Mouse (Mus musculus) embryonic facial prominence, embryonic 11.5 days (tissue): ENCODE measurements around the gene Mfap4. TPM values are rescaled to one million over a fixed set of nuclear protein-coding genes. Genes with fewer than 3 reads are reported as not detected.

Experiments
- ATAC-seq: fragments of 200-750 bp; cut with Nextera tagmentation; replicated peaks from 2 replicates; pipeline ENCODE4 v1.8.0; 2017; ENCODE audit warnings: low read depth; ENCODE audit not compliant: insufficient number of reproducible peaks, low FRiP score, low TSS enrichment
- DNase-seq: peaks from one replicate; pipeline ENCODE4 v3.0.0-alpha.2; 2015; ENCODE audit warnings: low spot score
- H3K27ac ChIP-seq: fragments of 300-500 bp; sonication (generic); replicated peaks from 2 replicates; pipeline ENCODE4 v1.5.1; 2014; ENCODE audit warnings: mild to moderate bottlenecking, low read depth, low read length, control low read depth
- H3K27me3 ChIP-seq: fragments of 300-500 bp; sonication (generic); 2 replicates; pipeline ENCODE4 v1.6.1; 2014; ENCODE audit warnings: mild to moderate bottlenecking, low read length, moderate library complexity, mixed read lengths; ENCODE audit not compliant: control insufficient read depth, insufficient read depth
- H3K36me3 ChIP-seq: fragments of 300-500 bp; sonication (generic); replicated peaks from 2 replicates; pipeline ENCODE4 v1.6.1; 2014; ENCODE audit warnings: low read depth, mild to moderate bottlenecking, low read length, moderate library complexity, mixed read lengths; ENCODE audit not compliant: control insufficient read depth, insufficient read depth
- H3K4me1 ChIP-seq: fragments of 300-500 bp; sonication (generic); 2 replicates; pipeline ENCODE4 v1.6.1; 2014; ENCODE audit warnings: low read length, mixed read lengths; ENCODE audit not compliant: control insufficient read depth, insufficient read depth
- H3K4me2 ChIP-seq: fragments of 300-500 bp; sonication (generic); 2 replicates; pipeline ENCODE4 v1.6.1; 2014; ENCODE audit warnings: low read depth, mild to moderate bottlenecking, control low read depth, low read length, moderate library complexity
- H3K4me3 ChIP-seq: fragments of 300-500 bp; sonication (generic); 2 replicates; pipeline ENCODE4 v1.5.1; 2014; ENCODE audit warnings: low read depth, low read length, control low read depth
- H3K9ac ChIP-seq: fragments of 300-500 bp; sonication (generic); replicated peaks from 2 replicates; pipeline ENCODE4 v1.6.1; 2014; ENCODE audit warnings: mild to moderate bottlenecking, control low read depth, low read length
- H3K9me3 ChIP-seq: fragments of 300-500 bp; sonication (generic); replicated peaks from 2 replicates; pipeline ENCODE4 v1.6.1; 2016; ENCODE audit warnings: mild to moderate bottlenecking, low read length, inconsistent platforms, mixed read lengths; ENCODE audit not compliant: control insufficient read depth
- WGBS: fragments of 180-500 bp; shearing (Covaris S2); extraction: QIAGEN DNeasy Blood & Tissue Kit; methylation state at CpG from one replicate; pipeline ENCODE4 v1.1.7; 2014; 5-methylcytosine and 5-hydroxymethylcytosine counted together
- polyA plus RNA-seq: library from polyadenylated mRNA; unstranded; fragments of >200 nt; fragmentation: Nextera tagmentation; extraction: Ambion mirVana; gene quantifications from 2 replicates; pipeline ENCODE4 v1.2.1, GENCODE M21; 2014

The Mfap4 gene
- polyA plus RNA-seq, 1 experiment from 2014 or later = 234 TPM

DNA sequence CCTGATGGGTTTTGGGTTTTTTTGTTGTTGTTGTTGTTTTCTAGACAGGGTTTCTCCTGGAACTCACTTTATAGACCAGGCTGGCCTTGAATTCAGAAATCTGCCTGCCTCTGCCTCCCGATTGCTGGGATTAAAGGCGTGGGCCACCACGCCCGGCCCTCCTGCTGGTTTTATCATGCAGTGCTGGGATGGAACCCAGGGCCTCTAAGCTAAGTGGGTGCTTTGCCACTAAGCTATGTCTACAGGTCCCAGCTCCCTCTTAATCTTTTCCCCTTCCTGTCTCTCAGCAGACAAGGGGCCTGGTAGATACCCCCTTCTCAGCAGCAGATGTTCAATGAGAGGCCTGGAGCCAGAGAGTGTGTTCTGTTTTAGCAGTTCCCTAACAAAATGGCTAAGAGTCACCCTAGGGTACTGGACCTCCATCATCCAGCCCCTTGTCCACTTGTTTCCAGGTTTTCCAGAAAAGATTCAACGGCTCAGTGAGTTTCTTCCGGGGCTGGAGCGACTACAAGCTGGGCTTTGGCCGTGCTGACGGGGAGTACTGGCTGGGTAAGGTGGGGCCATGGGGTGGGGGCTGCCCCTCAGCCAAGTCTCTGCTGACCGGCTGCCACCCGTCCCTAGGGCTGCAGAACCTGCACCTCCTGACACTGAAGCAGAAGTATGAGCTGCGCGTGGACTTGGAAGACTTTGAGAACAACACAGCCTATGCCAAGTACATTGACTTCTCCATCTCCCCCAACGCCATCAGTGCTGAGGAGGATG, 1.4 kb downstream of the Mfap4 start:
- DNase-seq = no peak
- WGBS = 90% methylated on average over 14 of the region's 14 CpGs
- Histone ChIP-seq H3K27me3 (no peaks in the 10 kb centered on the region), H3K27ac (peak overlapping the region; percentile 99), H3K36me3 (peaks cover 16% of the 10 kb centered on the region), H3K4me2 (peak overlapping the region; percentile 87), H3K9ac (peak overlapping the region; percentile 77), H3K9me3 (no peaks in the 10 kb centered on the region), H3K4me3 (peak overlapping the region; percentile 52), H3K4me1 (peaks cover 4% of the 10 kb centered on the region; the same call in 1 of the 2 replicates)
- ATAC-seq = no peak

DNA sequence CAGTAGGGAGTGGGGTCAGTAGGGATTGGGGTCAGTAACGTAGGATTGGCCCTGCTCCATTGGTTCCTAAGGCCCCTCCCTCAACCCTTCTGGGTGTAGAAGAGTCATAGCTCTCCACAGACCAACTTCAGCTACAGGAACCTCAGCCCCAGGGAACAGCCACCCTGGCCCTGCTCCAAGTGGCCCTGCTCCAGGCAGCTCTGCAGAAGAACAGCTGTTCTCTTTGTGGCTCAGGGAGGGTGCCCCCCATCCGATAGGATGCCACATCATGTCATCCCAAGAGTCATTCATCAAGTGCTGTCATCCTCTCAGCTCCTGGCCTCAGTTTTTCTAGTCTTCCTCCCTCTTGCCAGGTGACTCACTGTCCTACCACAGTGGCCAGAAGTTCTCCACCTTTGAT, 2.2 kb downstream of the Mfap4 start:
- Histone ChIP-seq H3K4me1 (peaks cover 4% of the 10 kb centered on the region; the same call in 1 of the 2 replicates), H3K36me3 (peaks cover 16% of the 10 kb centered on the region), H3K27ac (0 out of 2 replicates have a peak overlapping the region, but pooled peaks have one; percentile 44), H3K27me3 (no peaks in the 10 kb centered on the region), H3K4me2 (no peak overlapping the region), H3K9ac (no peak overlapping the region), H3K9me3 (no peaks in the 10 kb centered on the region), H3K4me3 (no peak overlapping the region)
- ATAC-seq (no peak), DNase-seq (no peak)
- 72% methylated on average over 2 of the region's 2 CpGs for WGBS

DNA sequence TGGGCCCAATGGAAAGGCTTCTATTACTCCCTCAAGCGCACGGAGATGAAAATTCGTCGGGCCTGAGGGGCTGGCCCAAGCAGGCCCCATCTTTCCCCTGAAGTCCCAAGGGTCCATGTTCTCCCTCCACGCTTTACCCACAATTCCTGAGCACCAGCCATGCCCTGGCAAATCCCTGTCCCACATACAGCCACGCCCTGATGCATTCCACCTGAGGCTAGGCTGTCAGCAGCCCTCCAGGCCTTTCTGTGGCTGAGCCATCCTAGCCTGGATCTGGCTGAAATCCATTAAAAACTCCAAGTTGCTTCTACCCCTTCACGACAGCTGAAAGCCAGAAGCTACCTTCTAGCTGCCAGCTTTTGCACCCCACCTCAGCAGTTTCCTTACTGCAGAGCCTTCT, 2.7 kb downstream of the Mfap4 start:
- ATAC-seq (no peak), DNase-seq (no peak)
- WGBS = 93% methylated on average over 7 of the region's 7 CpGs
- Histone ChIP-seq H3K9ac (no peak overlapping the region), H3K4me2 (no peak overlapping the region), H3K27ac (no peak overlapping the region), H3K9me3 (no peaks in the 10 kb centered on the region), H3K4me3 (no peak overlapping the region), H3K27me3 (no peaks in the 10 kb centered on the region), H3K4me1 (peaks cover 4% of the 10 kb centered on the region; the same call in 1 of the 2 replicates), H3K36me3 (peaks cover 16% of the 10 kb centered on the region)

DNA sequence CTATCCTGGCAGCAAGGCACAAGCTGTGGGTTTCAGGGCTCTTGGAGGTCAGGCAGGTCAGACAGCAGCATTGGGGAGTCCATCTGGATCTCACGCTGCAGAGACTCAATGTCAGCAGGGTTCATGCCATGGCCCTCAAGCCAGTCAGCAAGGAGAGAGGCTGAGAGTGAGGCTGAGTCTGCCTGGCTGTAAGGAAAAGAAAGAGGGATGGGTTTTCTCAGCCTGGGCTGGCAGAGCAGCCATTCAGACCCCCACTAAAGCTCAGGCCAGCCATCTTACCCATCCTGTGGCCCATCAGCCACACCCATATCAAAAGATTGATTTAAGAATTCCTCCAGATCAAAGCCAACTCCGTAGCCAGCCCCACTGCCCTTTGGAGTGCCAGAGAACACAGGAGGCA, 3.9 kb downstream of the Mfap4 start:
- H3K27me3 ChIP-seq = no peaks in the 10 kb centered on the region
- WGBS = 85% methylated on average over 2 of the region's 2 CpGs
- ATAC-seq (no peak), DNase-seq (no peak)
- no peak overlapping the region for H3K27ac ChIP-seq
- no peaks in the 10 kb centered on the region for H3K9me3 ChIP-seq
- peaks cover 16% of the 10 kb centered on the region for H3K36me3 ChIP-seq
- H3K4me3 ChIP-seq = no peak overlapping the region
- no peak overlapping the region for H3K4me2 ChIP-seq
- peaks cover 4% of the 10 kb centered on the region; the same call in 1 of the 2 replicates for H3K4me1 ChIP-seq
- no peak overlapping the region for H3K9ac ChIP-seq

DNA sequence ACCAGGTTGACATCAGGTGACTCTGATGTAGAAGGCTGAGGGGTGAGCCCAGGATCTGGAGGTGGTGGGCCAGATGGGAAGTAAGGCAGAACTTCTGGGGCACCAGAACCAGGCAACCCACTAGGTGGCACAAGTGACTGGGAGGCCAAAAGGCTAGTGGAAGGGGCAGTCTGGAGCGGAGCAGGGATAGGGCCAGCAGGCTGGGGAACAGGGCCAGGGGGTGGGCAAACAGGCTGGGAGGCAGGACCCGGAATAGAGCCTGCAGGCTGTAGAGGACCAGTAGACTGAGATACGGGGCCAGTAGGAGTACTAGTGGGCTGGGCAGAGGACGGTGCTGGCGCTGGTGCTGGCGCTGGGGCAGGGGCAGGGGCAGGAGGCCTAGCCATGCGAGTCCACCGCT, 4.6 kb downstream of the Mfap4 start:
- H3K4me2 ChIP-seq = no peak overlapping the region; the same call in 1 of the 2 replicates
- no peak overlapping the region for H3K9ac ChIP-seq
- H3K36me3 ChIP-seq = peaks cover 16% of the 10 kb centered on the region
- H3K9me3 ChIP-seq = no peaks in the 10 kb centered on the region
- no peak overlapping the region for H3K27ac ChIP-seq
- H3K27me3 ChIP-seq = no peaks in the 10 kb centered on the region
- no peak for DNase-seq
- WGBS = 97% methylated on average over 8 of the region's 8 CpGs
- no peak overlapping the region for H3K4me3 ChIP-seq
- peaks cover 1% of the 10 kb centered on the region; the same call in 1 of the 2 replicates for H3K4me1 ChIP-seq
- ATAC-seq = no peak

DNA sequence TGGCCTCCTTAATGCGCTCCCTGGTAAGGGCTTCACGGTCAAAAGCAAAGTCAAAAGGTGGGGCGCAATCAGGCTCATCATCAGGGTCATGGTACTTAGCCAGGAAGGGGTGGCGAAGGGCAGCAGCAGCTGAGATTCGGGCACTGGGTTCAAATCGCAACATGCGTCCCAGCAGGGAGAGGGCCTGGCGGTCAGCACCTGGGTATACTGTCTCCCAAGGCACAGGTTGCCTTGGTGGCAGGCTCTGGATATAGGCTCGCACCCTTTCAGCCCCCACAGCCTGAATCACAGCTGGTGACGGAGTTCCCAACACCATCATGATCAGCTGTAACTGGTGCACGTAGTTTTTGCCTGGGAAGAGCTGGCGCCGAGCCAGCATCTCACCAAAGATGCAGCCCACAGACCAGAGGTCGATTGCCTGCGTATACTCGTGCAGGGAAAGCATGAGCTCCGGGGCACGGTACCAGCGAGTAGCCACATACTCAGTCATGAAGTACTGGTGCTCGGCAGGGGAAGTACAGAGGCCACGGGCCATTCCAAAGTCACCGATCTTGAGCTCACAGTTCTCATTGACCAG, 5.8 kb downstream of the Mfap4 start:
- Histone ChIP-seq H3K4me3 (no peak overlapping the region), H3K9ac (no peak overlapping the region), H3K36me3 (peaks cover 16% of the 10 kb centered on the region), H3K27ac (no peak overlapping the region), H3K4me1 (no peaks in the 10 kb centered on the region), H3K27me3 (no peaks in the 10 kb centered on the region), H3K4me2 (no peak overlapping the region), H3K9me3 (no peaks in the 10 kb centered on the region)
- no peak for DNase-seq
- ATAC-seq = no peak
- 94% methylated on average over 22 of the region's 22 CpGs for WGBS

DNA sequence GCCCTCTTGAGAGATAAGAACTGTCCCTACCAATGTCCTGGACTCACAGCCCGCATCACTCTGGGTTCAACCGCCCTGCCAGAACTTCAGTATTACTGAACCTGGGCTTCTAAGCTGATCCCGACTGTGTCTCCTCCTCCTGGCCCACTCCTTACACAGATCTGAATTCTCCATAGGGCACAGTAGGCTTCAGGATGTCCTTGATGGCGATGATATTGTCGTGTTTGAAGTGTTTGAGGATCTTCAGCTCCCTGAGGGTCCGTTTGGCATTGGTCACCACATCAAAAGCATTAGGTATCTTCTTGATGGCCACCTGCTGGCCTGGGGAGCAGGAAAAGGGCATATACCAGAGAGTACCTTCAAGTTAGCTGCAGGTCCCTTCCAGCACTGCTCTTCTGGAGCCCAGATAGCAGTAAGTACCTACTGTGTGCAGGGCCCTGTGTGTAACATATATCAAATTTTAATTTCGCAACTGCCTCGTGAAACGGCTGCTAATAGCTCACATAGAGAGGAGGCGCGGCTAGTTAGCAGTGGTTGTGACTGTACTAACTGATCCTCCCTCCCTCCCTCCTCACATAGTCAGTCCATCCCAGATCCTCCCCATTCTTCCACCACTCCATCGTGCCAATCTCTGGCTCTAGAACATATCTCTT, 7.6 kb downstream of the Mfap4 start:
- no peaks in the 10 kb centered on the region for H3K4me1 ChIP-seq
- peak overlapping the region; percentile 79; the same call in 1 of the 2 replicates for H3K27ac ChIP-seq
- H3K9ac ChIP-seq = peak overlapping the region; percentile 88
- ATAC-seq (no peak), DNase-seq (no peak)
- no peaks in the 10 kb centered on the region for H3K27me3 ChIP-seq
- H3K9me3 ChIP-seq = no peaks in the 10 kb centered on the region
- 79% methylated on average over 12 of the region's 12 CpGs for WGBS
- peaks cover 16% of the 10 kb centered on the region for H3K36me3 ChIP-seq
- H3K4me2 ChIP-seq = peak overlapping the region; percentile 74
- H3K4me3 ChIP-seq = peak overlapping the region; percentile 89
